Mouse (Mus musculus): ENCODE measurements around the gene Nt5dc2.

- no peak for TF ChIP-seq CTCF (IDR thresholded peaks at IDR 0.05; ENCODE audit: insufficient read depth, low read depth, low read length)
- TF ChIP-seq POLR2A (IDR thresholded peaks at IDR 0.05; ENCODE audit: insufficient read depth, low read depth, low read length) = no peak
Observed at GRCm38 (mm10) chr14:31183541-31183940, 52.7 kb downstream of the Nt5dc2 start.
